Mouse (Mus musculus) right cerebral cortex, postnatal 25 days (tissue): ENCODE data around the gene Efhc2.

Source experiments
- DNase-seq: peaks from one replicate; pipeline ENCODE4 v3.0.0; 2022

The Efhc2 gene

DNA sequence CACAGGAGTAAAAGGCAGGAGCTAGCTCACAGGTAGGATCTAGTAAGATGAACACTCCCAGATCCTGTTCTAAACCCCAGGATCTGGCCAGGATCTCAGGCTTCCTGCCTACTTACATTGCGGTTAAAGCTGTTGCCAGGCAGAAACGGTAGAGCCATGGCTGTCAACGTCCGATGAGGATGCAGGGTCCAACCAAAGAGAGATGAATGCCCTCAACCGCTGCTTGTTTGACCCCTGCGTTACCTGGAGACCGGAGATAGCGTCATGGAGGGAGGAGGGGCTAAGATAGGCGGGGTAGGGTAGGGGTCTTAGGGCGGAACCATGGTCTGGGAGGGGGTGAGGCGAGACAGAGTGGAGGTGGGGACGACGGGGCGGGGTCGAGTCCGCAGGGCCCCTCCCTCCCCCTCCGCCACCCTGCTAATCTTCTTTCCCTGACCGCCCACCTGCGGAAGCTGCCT, at the start of gene Efhc2:
Gene Efhc2, minus strand, starts transcription at position 243 of the 458 bp plus-strand sequence.
- peak; percentile 7 for DNase-seq

GRCm38 (mm10) chrX:17365114-17365513, 45.9 kb upstream of the Efhc2 start:
- no peak for DNase-seq

DNA sequence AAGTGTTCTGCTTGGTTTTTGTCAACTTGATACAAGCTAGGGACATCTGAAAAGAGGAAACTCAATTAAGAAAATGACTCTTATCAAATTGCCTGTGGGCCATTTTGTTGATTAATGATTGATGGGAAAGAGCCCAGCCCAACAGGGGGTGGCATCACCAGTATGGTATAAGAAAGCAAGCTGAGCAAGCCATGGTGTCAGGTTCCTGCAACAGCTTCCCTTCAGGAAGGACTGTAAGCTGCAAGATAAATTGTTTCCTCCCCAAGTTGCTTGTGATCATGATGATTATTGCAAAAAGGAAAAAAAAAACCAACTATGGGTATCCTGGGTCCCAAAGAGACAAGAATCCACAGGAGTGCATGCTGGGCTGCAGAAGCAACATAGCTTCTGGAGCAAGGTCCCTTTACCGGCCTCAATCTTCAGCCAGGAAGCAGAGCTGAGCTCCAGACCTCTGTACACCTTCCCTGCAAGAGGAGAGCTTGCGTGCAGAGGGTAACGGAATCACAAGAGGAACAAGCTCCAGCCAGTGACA, 18.8 kb downstream of the Efhc2 start:
- no peak for DNase-seq

- no peak for DNase-seq
These were observed 35.3 kb downstream of the Efhc2 start for GRCm38 (mm10) chrX:17283899-17284298.

DNA sequence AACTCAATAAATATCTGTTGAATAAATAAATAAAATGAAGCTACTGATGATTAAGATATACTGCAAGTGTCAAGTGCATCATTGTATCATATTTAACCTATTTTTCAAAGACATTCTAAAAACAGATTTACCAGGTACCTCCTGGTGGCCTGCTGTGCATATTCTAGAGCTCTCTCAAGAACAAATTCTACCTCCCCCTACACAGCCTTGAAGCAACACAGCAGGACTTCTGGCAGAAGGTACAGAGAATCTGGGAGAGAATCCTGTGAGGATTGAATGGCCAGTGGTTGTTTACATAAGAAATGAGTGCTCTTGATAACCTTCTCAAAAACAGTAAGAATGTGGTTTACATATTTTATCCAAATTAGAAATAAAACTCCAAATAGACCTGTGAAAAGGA, 94.0 kb downstream of the Efhc2 start:
- DNase-seq: no peak

GRCm38 (mm10) chrX:17217451-17217850, 101.7 kb downstream of the Efhc2 start:
- no peak for DNase-seq

- no peak for DNase-seq
These were observed 105.7 kb downstream of the Efhc2 start for GRCm38 (mm10) chrX:17213515-17213914.

GRCm38 (mm10) chrX:17175748-17176147, 143.4 kb downstream of the Efhc2 start:
- DNase-seq: no peak

- no peak for DNase-seq
These were observed 153.5 kb downstream of the Efhc2 start for GRCm38 (mm10) chrX:17165638-17166037.
